Comparison of ENCODE assay signal across 8 mouse cellular contexts in genomic region chr8:89005797-89006196, GRCm38 (mm10). TPM values are rescaled to one million over a fixed set of nuclear protein-coding genes. Genes with fewer than 3 reads are reported as not detected.
DNase-seq lines count a peak whose midpoint lies in the region; ATAC-seq and TF ChIP-seq lines count a peak whose summit lies in the region.

No protein-coding gene starts in this region.

- H3K9ac ChIP-seq in hindbrain, embryonic 14.5 days = no peak overlapping the region
- no peak overlapping the region for H3K9ac ChIP-seq in liver, postnatal 0 days (replicated peaks)

- TF ChIP-seq EP300 in liver, postnatal 0 days (IDR thresholded peaks at IDR 0.05; ENCODE audit: low read depth) = no peak

- ATAC-seq in hindbrain, embryonic 14.5 days (ENCODE audit: low FRiP score) = no peak
- no peak for ATAC-seq in liver, postnatal 0 days

- H3K27me3 ChIP-seq in heart, embryonic 10.5 days (ENCODE audit: insufficient read depth, poor library complexity, severe bottlenecking) = peaks cover 37% of the 10 kb centered on the region
- H3K27me3 ChIP-seq in hindbrain, embryonic 14.5 days (ENCODE audit: control insufficient read depth, insufficient read depth, low read length) = peaks cover 27% of the 10 kb centered on the region
- peaks cover 12% of the 10 kb centered on the region for H3K27me3 ChIP-seq in liver, postnatal 0 days (ENCODE audit: insufficient read depth, low read length)

- H3K36me3 ChIP-seq in heart, embryonic 10.5 days = no peaks in the 10 kb centered on the region
- H3K36me3 ChIP-seq in hindbrain, embryonic 14.5 days (replicated peaks; ENCODE audit: control insufficient read depth, insufficient read depth) = no peaks in the 10 kb centered on the region
- no peaks in the 10 kb centered on the region for H3K36me3 ChIP-seq in liver, postnatal 0 days (replicated peaks; ENCODE audit: insufficient read depth, low read length)

- intact Hi-C loops in gastrocnemius, adult 2 months (cut with DNase I) = no loop called here

- peak overlapping the region; percentile 69 for H3K4me3 ChIP-seq in heart, embryonic 10.5 days
- H3K4me3 ChIP-seq in hindbrain, embryonic 14.5 days (replicated peaks; ENCODE audit: low read length) = peak overlapping the region; percentile 45
- no peak overlapping the region for H3K4me3 ChIP-seq in liver, postnatal 0 days (ENCODE audit: low read depth, low read length)
- H3K4me3 ChIP-seq in gastrocnemius, adult 2 months = no peak overlapping the region

- no peak for TF ChIP-seq CTCF in brain, embryonic 14.5 days (IDR thresholded peaks at IDR 0.05; ENCODE audit: borderline replicate concordance, extremely low read depth, insufficient read depth, insufficient read length)
- TF ChIP-seq CTCF in liver, postnatal 0 days (IDR thresholded peaks at IDR 0.05; ENCODE audit: low read depth) = no peak
- TF ChIP-seq CTCF in gastrocnemius, adult 2 months (IDR thresholded peaks at IDR 0.05) = no peak

- no peak for DNase-seq in heart, embryonic 10.5 days (ENCODE audit: low spot score)
- no peak for DNase-seq in heart, adult 9 months (ENCODE audit: low spot score in 2 of 2)
- peak; percentile 34 for DNase-seq in brain, embryonic 14.5 days (ENCODE audit: low read depth)
- DNase-seq in hindbrain, embryonic 14.5 days (ENCODE audit: low spot score) = no peak
- DNase-seq in liver, postnatal 0 days = no peak
- DNase-seq in urinary bladder, postnatal 14 days (ENCODE audit: low spot score) = no peak
- no peak for DNase-seq in gastrocnemius, adult 2 months
- no peak for DNase-seq in layer of hippocampus, adult 9-11 months

- no peak overlapping the region for H3K27ac ChIP-seq in heart, embryonic 10.5 days
- H3K27ac ChIP-seq in hindbrain, embryonic 14.5 days = no peak overlapping the region
- no peak overlapping the region for H3K27ac ChIP-seq in liver, postnatal 0 days (ENCODE audit: low read depth)
- H3K27ac ChIP-seq in gastrocnemius, adult 2 months = no peak overlapping the region

- 36% methylated on average over 11 of the region's 11 CpGs for WGBS in heart, embryonic 10.5 days
- WGBS in hindbrain, embryonic 14.5 days = 23% methylated on average over 11 of the region's 11 CpGs
- WGBS in liver, postnatal 0 days (ENCODE audit: insufficient replicate concordance) = 33% methylated on average over 11 of the region's 11 CpGs

- no peaks in the 10 kb centered on the region for H3K9me3 ChIP-seq in heart, embryonic 10.5 days
- no peaks in the 10 kb centered on the region for H3K9me3 ChIP-seq in hindbrain, embryonic 14.5 days (ENCODE audit: control insufficient read depth, low read length)
- no peaks in the 10 kb centered on the region for H3K9me3 ChIP-seq in liver, postnatal 0 days (ENCODE audit: low read length)

- H3K4me2 ChIP-seq in hindbrain, embryonic 14.5 days (replicated peaks) = peak overlapping the region; percentile 97
- peak overlapping the region; percentile 66 for H3K4me2 ChIP-seq in liver, postnatal 0 days (ENCODE audit: low read depth, low read length)

- TF ChIP-seq POLR2A in brain, embryonic 14.5 days (IDR thresholded peaks at IDR 0.05; ENCODE audit: borderline replicate concordance, extremely low read depth, insufficient read depth, insufficient read length, poor library complexity, severe bottlenecking) = no peak

- peaks cover 20% of the 10 kb centered on the region for H3K4me1 ChIP-seq in heart, embryonic 10.5 days
- H3K4me1 ChIP-seq in hindbrain, embryonic 14.5 days (replicated peaks; ENCODE audit: control insufficient read depth, insufficient read depth, low read length) = 0 out of 2 replicates have a peak, but pooled peaks cover 12% of the 10 kb centered on the region
- no peaks in the 10 kb centered on the region; the same call in 1 of the 2 replicates for H3K4me1 ChIP-seq in liver, postnatal 0 days (ENCODE audit: insufficient read depth)

RNA-seq across cellular contexts. Expression of gene Sall1, which starts 38.2 kb away (rescaled TPM):
- 5.9 and 6.9 TPM in 2 replicates for polyA plus RNA-seq in heart, embryonic 10.5 days (2016; fragmentation: Nextera tagmentation; extraction: Ambion mirVana)
- polyA plus RNA-seq in brain, embryonic 14.5 days (2012; rRNA removed) = 23.3 TPM in 2 replicates
- 9.7 and 9.9 TPM in 2 replicates for polyA plus RNA-seq in hindbrain, embryonic 14.5 days (2014; fragmentation: Nextera tagmentation; extraction: Ambion mirVana)
- polyA plus RNA-seq in liver, postnatal 0 days (2015; fragmentation: Nextera tagmentation; extraction: Ambion mirVana) = 3.3 and 3.9 TPM in 2 replicates
- total RNA-seq in gastrocnemius, adult 2 months (2021) = not detected

Comparison
In these comparisons a context has a peak if more than half of its experiments do, and no peak if none do; other contexts are left out.
1. H3K4me3 ChIP-seq: peak in heart, embryonic 10.5 days (single experiment) and hindbrain, embryonic 14.5 days (single experiment); none in liver, postnatal 0 days (single experiment) and gastrocnemius, adult 2 months (single experiment).